8 mouse cellular contexts compared by ENCODE assay signal in genomic region chr14:31336369-31337155, GRCm38 (mm10). TPM values are rescaled to one million over a fixed set of nuclear protein-coding genes. Genes with fewer than 3 reads are reported as not detected.
DNase-seq lines count a peak whose midpoint lies in the region; ATAC-seq and TF ChIP-seq lines count a peak whose summit lies in the region.

Gene Capn7, plus strand, starts transcription at chr14:31336638.

- H3K4me2 ChIP-seq in forebrain, embryonic 12.5 days, result peak within 1 kb of the TSS; percentile 66
- H3K4me2 ChIP-seq in heart, postnatal 0 days (ENCODE audit: low read depth, low read length), result peak within 1 kb of the TSS; percentile 86
- peak within 1 kb of the TSS; percentile 75 for H3K4me2 ChIP-seq in liver, embryonic 16.5 days (ENCODE audit: low read depth, low read length)
- peak within 1 kb of the TSS; percentile 78 for H3K4me2 ChIP-seq in neural tube, embryonic 13.5 days

- H3K9me3 ChIP-seq in E14TG2a.4 (ENCODE audit: low read length), result no peaks in the 10 kb centered on the region
- no peaks in the 10 kb centered on the region for H3K9me3 ChIP-seq in forebrain, embryonic 12.5 days
- H3K9me3 ChIP-seq in heart, postnatal 0 days (replicated peaks; ENCODE audit: control insufficient read depth, low read length), result no peaks in the 10 kb centered on the region
- H3K9me3 ChIP-seq in liver, embryonic 16.5 days (replicated peaks; ENCODE audit: control insufficient read depth, low read length), result no peaks in the 10 kb centered on the region
- H3K9me3 ChIP-seq in neural tube, embryonic 13.5 days, result no peaks in the 10 kb centered on the region

- H3K4me3 ChIP-seq in E14TG2a.4 (replicated peaks; ENCODE audit: low read length), result peak within 1 kb of the TSS; percentile 94
- H3K4me3 ChIP-seq in forebrain, embryonic 12.5 days (replicated peaks), result peak within 1 kb of the TSS; percentile 79
- H3K4me3 ChIP-seq in heart, postnatal 0 days (ENCODE audit: low read depth, low read length), result peak within 1 kb of the TSS; percentile 83
- H3K4me3 ChIP-seq in liver, embryonic 16.5 days (ENCODE audit: low read depth, low read length), result peak within 1 kb of the TSS; percentile 94
- peak within 1 kb of the TSS; percentile 82 for H3K4me3 ChIP-seq in neural tube, embryonic 13.5 days
- peak within 1 kb of the TSS; percentile 95 for H3K4me3 ChIP-seq in testis, adult 2 months (ENCODE audit: control insufficient read depth, low read depth, low read length)

- 0 out of 2 replicates have a peak, but pooled peaks cover 5% of the 10 kb centered on the region for H3K27me3 ChIP-seq in E14TG2a.4 (ENCODE audit: insufficient read depth, low read length)
- no peaks in the 10 kb centered on the region for H3K27me3 ChIP-seq in forebrain, embryonic 12.5 days
- H3K27me3 ChIP-seq in heart, postnatal 0 days (ENCODE audit: control insufficient read depth, insufficient read depth, low read length), result no peaks in the 10 kb centered on the region
- H3K27me3 ChIP-seq in liver, embryonic 16.5 days (ENCODE audit: control insufficient read depth, insufficient read depth, low read depth, low read length), result no peaks in the 10 kb centered on the region
- H3K27me3 ChIP-seq in neural tube, embryonic 13.5 days, result no peaks in the 10 kb centered on the region
- no peaks in the 10 kb centered on the region for H3K27me3 ChIP-seq in testis, adult 2 months (ENCODE audit: control insufficient read depth, insufficient read depth, low read length)

- peak; percentile 99 for ATAC-seq in forebrain, embryonic 12.5 days (ENCODE audit: low FRiP score)
- peak; percentile 97 for ATAC-seq in heart, postnatal 0 days (ENCODE audit: insufficient read depth, low read depth)
- ATAC-seq in liver, embryonic 16.5 days (ENCODE audit: low read depth), result peak; percentile 96
- ATAC-seq in neural tube, embryonic 13.5 days (ENCODE audit: low read depth), result peak; percentile 99

- no peak for TF ChIP-seq EP300 in heart, postnatal 0 days (IDR thresholded peaks at IDR 0.05; ENCODE audit: low read depth)

- peaks cover 4% of the 10 kb centered on the region; the same call in 1 of the 2 replicates for H3K36me3 ChIP-seq in E14TG2a.4 (ENCODE audit: insufficient read depth, low read length)
- peaks cover 7% of the 10 kb centered on the region; the same call in 1 of the 2 replicates for H3K36me3 ChIP-seq in forebrain, embryonic 12.5 days (replicated peaks)
- H3K36me3 ChIP-seq in heart, postnatal 0 days (replicated peaks; ENCODE audit: control insufficient read depth, insufficient read depth, low read length), result peaks cover 10% of the 10 kb centered on the region
- H3K36me3 ChIP-seq in liver, embryonic 16.5 days (ENCODE audit: control insufficient read depth, insufficient read depth), result no peaks in the 10 kb centered on the region; the same call in 1 of the 2 replicates
- H3K36me3 ChIP-seq in neural tube, embryonic 13.5 days, result peaks cover 14% of the 10 kb centered on the region
- H3K36me3 ChIP-seq in testis, adult 2 months (ENCODE audit: control insufficient read depth, insufficient read depth, low read length), result no peaks in the 10 kb centered on the region

- under 1% methylated on average over 78 of the region's 78 CpGs for WGBS in forebrain, embryonic 12.5 days
- WGBS in heart, postnatal 0 days, result under 1% methylated on average over 77 of the region's 78 CpGs
- WGBS in liver, embryonic 16.5 days (ENCODE audit: insufficient replicate concordance), result under 1% methylated on average over 78 of the region's 78 CpGs
- 1% methylated on average over 78 of the region's 78 CpGs for WGBS in neural tube, embryonic 13.5 days

- H3K9ac ChIP-seq in forebrain, embryonic 12.5 days, result peak within 1 kb of the TSS; percentile 93
- peak within 1 kb of the TSS; percentile 86 for H3K9ac ChIP-seq in heart, postnatal 0 days (replicated peaks; ENCODE audit: low read depth, low read length)
- H3K9ac ChIP-seq in liver, embryonic 16.5 days (ENCODE audit: low read depth, low read length), result peak within 1 kb of the TSS; percentile 90
- H3K9ac ChIP-seq in neural tube, embryonic 13.5 days, result peak within 1 kb of the TSS; percentile 86

- H3K27ac ChIP-seq in forebrain, embryonic 12.5 days, result peak within 1 kb of the TSS; percentile 94
- peak within 1 kb of the TSS; percentile 96 for H3K27ac ChIP-seq in heart, postnatal 0 days (ENCODE audit: low read depth)
- peak within 1 kb of the TSS; percentile 90 for H3K27ac ChIP-seq in liver, embryonic 16.5 days (ENCODE audit: low read length)
- H3K27ac ChIP-seq in neural tube, embryonic 13.5 days (replicated peaks), result peak within 1 kb of the TSS; percentile 92
- peak within 1 kb of the TSS; percentile 90 for H3K27ac ChIP-seq in testis, adult 2 months (ENCODE audit: control insufficient read depth, insufficient read depth, low read depth, low read length)

- peaks cover 22% of the 10 kb centered on the region for H3K4me1 ChIP-seq in E14TG2a.4 (replicated peaks; ENCODE audit: low read depth, low read length)
- H3K4me1 ChIP-seq in forebrain, embryonic 12.5 days, result peaks cover 21% of the 10 kb centered on the region
- H3K4me1 ChIP-seq in heart, postnatal 0 days (ENCODE audit: control insufficient read depth, insufficient read depth), result peaks cover 7% of the 10 kb centered on the region; the same call in 1 of the 2 replicates
- peaks cover 19% of the 10 kb centered on the region for H3K4me1 ChIP-seq in liver, embryonic 16.5 days (ENCODE audit: control insufficient read depth, low read depth, low read length)
- peaks cover 26% of the 10 kb centered on the region for H3K4me1 ChIP-seq in neural tube, embryonic 13.5 days (replicated peaks)
- peaks cover 2% of the 10 kb centered on the region; the same call in 1 of the 2 replicates for H3K4me1 ChIP-seq in testis, adult 2 months (ENCODE audit: control insufficient read depth, insufficient read depth, low read length)

- TF ChIP-seq CTCF in E14TG2a.4 (conservative IDR thresholded peaks at IDR 0.05; ENCODE audit: low read length), result no peak
- TF ChIP-seq CTCF in heart, postnatal 0 days (IDR thresholded peaks at IDR 0.05; ENCODE audit: low read depth), result peak; percentile 48
- no peak for TF ChIP-seq CTCF in testis, adult 2 months (IDR thresholded peaks at IDR 0.05; ENCODE audit: control insufficient read depth, insufficient read depth, insufficient replicate concordance, low read depth, low read length)

- DNase-seq in c-Kit-positive CD71-positive TER-119-positive erythroid progenitor cells, embryonic 14.5 days (ENCODE audit: low spot score), result peak; percentile 99
- DNase-seq in heart, postnatal 0 days (ENCODE audit: low spot score), result peak; percentile 99
- peak; percentile 99 for DNase-seq in kidney, postnatal 4 days

- TF ChIP-seq POLR2A in testis, adult 2 months (IDR thresholded peaks at IDR 0.05; ENCODE audit: control insufficient read depth, low read depth, low read length), result peak; percentile 90

RNA-seq across cellular contexts. Expression of gene Capn7, which starts in this region (rescaled TPM):
- 46.8 and 47.5 TPM in 2 replicates for polyA plus RNA-seq in forebrain, embryonic 12.5 days (2016; fragmentation: Nextera tagmentation; extraction: Ambion mirVana)
- 34.0 and 51.2 TPM in 2 replicates for total RNA-seq in heart, postnatal 0 days (2014; rRNA removed; ENCODE audit: low replicate concordance)
- 32.3 and 33.8 TPM in 2 replicates for polyA plus RNA-seq in heart, postnatal 0 days (2015; fragmentation: Nextera tagmentation; extraction: Ambion mirVana)
- polyA plus RNA-seq in liver, embryonic 16.5 days (2015; fragmentation: Nextera tagmentation; extraction: Ambion mirVana), result 15.0 and 15.2 TPM in 2 replicates
- polyA plus RNA-seq in neural tube, embryonic 13.5 days (2015; fragmentation: Nextera tagmentation; extraction: Ambion mirVana), result 74.1 and 77.6 TPM in 2 replicates
- 6.5 and 8.5 TPM in 2 replicates for polyA plus RNA-seq in testis, adult 2 months (2012; rRNA removed)

Comparison
In these comparisons a context has a peak if more than half of its experiments do, and no peak if none do; other contexts are left out.
1. Peak in every context shown above with its lines: DNase-seq, ATAC-seq, H3K4me3 ChIP-seq and H3K27ac ChIP-seq.